Mouse (Mus musculus): ENCODE measurements around the gene Gm10778. TPM values are rescaled to one million over a fixed set of nuclear protein-coding genes. Genes with fewer than 3 reads are reported as not detected.
"Not testable (repeated sequence)": the region's sequence is repeated elsewhere in the genome, so short reads cannot be mapped to it uniquely, and the experiment has no call there.

Gm10778 gene
- total RNA-seq (2021) = 1 to 10 TPM; 1.7 to 2.5 TPM

DNA sequence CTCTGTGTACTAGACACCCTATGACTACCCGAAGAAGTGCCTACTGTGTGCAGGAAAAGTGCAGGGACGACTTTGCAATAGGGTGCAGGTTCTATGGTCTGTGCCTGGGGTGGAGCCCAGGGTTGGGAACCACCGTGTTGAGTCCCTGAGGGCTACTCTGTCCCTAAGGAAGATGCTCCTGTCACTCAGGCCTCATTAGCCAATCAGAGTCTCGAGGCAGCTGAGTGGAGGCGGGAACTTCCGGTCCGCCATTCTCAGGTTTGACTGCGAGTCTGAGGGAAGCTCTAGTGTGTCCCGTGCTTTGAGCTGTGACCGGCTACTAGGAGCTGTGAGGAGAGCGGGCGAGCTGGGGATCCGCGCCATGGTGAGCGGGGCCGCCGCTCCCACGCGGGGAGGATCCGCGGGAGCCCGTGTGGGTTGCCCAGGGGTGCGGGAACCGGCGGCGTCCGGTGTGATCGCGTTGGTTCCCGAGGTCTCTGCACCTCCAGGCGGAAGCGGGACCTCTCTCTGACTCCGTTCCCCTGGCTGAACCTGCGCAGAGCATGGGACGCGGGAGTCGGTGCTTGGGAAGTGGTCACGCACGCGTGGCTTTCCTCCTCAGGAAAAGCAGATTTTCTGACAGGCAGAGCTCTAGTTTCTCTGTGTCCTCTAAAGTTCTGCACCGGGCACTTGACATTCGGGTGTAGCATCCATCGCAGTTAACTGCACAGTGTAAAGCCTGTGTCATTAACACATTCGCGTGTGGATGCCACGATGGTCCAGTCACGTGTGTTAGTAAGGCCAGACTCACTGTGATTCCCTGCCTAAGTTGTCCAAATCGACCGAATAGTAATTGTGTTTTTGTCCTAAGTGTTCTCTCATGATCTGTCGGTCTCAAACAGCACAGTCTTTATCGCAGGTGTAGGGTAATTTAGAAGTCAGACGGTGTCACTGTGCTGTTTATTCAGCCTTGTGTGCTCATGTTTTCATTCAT, at the start of gene Gm10778:
Gene Gm10778, plus strand, starts transcription at position 257 of the 973 bp plus-strand sequence.
- peak; percentile 86 to 88 for DNase-seq
- intact Hi-C loops (cut with DNase I) = not testable (repeated sequence)

DNA sequence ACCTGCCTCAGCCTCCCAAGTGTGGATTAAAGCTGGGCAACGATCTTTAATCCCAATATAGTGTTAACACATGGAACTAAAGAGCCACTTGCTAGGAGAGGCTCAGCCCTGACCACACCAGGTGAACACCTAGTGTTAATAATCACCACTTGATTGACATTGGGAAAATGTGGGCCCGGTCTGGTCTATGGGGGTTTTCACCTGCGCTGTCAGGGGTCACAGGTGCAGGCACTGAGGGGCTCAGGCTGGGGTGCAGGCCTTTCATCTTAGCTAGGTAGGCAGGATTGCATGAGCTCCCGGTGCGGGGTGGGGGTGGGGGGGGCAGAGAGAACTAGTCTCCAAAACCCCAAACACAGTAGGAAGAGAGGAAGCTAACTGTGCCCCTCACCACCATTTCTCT, 49.2 kb upstream of the Gm10778 start:
- DNase-seq = no peak
- intact Hi-C loops (cut with DNase I) = loop anchor here (5.0 kb wide), 3 partner anchors 37 to 97 kb away; partner anchors contain the start of gene S1pr4

DNA sequence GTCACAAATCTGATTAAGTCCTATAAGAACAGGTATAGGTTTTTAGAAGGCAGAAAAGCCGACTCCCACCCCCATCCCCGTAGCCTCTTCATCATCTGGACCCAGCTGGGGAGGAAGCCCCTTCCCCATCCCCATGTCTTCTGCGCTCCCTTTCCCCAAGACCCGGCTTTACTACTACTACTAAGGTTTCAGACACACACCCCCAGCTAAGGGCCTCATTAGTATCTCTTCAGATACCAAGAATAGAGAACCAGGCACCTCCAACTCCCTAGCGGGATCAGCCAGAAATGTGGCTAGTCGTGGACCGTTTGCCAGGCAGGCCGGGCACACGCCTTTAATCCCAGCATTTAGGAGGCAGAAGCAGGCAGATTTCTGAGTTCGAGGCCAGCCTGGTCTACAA, 48.8 kb upstream of the Gm10778 start:
- intact Hi-C loops (cut with DNase I) = loop anchor here (5.0 kb wide), 3 partner anchors 38 to 98 kb away; partner anchors contain the start of gene S1pr4
- DNase-seq = no peak

DNA sequence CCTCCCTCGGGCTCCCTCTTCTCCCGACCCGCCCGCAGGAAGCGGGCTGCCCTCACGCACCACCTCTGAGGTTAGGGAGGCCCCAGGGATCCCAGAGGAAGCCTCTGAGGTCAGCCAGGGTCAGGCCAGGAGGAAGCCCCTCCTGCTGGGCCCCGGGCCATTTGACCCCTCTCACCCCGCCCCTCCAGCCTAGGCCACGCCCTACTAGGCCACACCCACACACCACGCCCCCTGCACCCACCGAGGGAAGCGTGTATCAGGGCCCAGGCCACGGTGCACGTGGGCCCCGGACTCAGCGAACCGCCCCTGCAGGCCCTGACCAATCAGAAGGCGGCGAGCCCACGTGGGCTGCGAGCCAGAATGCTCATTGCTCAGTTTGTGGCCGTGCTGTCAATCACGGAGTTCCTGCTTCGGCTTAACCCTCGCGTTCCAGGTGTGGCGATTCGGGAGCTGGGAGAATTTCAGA, 48.1 kb upstream of the Gm10778 start, which contains the start of gene Tle6:
Gene Tle6, minus strand, starts transcription at position 336 of the 466 bp plus-strand sequence.
- intact Hi-C loops (cut with DNase I) = loop anchor here (5.0 kb wide), 3 partner anchors 38 to 98 kb away; partner anchors contain the start of gene S1pr4

DNA sequence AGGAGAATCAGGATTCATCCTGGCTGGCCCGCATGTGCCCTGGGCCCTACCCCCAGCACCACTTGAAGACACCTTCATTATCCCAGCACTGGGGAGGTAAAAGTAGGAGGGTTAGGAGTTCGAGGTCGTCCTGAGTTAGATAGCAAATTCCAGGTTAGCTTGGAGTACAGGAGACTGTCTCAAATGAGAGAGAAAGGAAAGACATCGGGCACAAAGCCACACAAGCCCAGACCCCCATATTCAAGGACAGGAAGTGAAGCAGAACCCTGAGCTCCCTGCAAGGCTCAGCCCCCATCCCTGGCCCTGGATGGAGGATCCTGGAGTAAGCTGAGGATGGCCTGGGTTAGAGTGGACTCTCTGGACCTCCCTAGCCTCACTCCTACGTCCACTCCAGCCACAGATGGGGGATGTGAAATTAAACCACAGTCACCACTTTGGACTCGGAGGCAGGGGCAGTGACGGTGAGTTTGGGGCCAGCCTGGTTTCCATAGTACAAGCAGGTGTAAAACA, 47.4 kb upstream of the Gm10778 start:
- no peak for DNase-seq
- intact Hi-C loops (cut with DNase I) = loop anchor here (5.0 kb wide), 3 partner anchors 39 to 99 kb away; partner anchors contain the start of gene S1pr4

More for the DNA sequence above, 48.1 kb upstream of the Gm10778 start, which contains the start of gene Tle6:
- peak; percentile 91 to 92 for DNase-seq

DNA sequence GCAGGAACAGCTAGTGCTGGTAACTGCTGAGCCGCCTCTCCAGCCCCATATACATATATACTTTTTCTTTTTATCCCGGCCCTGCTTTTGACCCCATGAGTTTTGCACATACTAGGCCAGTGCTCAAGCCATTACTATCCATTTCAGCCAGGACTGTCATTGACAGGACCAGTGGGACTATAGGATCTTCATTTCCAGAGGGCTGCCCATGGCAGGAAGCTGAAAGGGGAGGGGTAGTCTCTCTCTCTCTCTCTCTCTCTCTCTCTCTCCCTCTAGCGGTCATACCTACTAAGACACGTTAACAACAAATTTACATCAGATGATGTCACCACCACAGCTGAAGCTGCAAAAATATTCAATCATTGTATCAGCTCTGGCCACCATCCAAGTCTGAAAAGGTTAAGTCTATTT, 46.1 kb upstream of the Gm10778 start:
- DNase-seq = peak in 1 of 2 experiments; percentile 28
- intact Hi-C loops (cut with DNase I) = loop anchor here (5.0 kb wide), 3 partner anchors 40 to 100 kb away; partner anchors contain the start of gene S1pr4

DNA sequence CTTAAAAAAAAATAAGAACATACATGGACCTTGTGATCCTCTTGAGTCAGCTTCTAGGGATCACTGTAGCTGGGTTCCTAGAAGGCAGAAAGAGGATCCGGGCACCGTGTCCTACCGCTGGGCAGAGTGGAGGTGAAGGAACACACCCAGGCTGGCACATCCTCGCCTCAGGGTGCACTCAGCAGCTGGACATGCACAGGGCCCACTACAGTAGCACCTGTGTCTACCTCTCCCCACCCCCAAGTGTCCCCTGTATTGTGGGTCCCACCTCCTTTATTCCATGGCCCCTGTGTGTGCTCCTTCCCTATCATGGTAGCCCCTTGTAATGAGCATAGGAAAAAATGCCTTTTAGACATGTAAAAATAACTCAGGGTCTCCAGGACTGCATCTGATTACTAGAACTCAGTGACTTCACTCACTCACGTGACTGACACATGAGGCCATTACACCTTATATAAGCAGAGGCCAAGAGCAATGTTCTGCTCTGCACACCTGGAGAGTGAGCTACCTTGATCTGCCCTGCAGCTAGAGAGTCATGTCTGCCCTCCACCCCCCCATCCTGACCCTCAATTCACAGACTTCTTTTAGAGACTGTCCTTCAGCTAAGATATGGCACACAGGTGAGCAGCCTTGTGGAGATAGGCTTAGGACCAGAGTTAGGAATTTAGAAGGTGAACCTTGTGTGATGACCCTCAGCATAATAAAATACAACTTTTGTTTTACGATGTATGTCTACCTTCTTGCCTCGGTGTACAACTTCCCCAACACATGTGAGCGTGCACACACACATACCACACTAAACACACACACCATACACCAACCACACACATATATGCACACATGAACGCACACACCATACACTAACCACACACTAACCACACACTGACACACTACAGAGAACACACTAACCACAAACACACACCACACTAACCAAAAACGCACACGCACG, 44.6 kb upstream of the Gm10778 start:
- intact Hi-C loops (cut with DNase I) = loop anchor here (2.0 to 5.0 kb wide), 4 partner anchors 33 to 102 kb away; partner anchors contain the start of gene S1pr4
- no peak for DNase-seq

DNA sequence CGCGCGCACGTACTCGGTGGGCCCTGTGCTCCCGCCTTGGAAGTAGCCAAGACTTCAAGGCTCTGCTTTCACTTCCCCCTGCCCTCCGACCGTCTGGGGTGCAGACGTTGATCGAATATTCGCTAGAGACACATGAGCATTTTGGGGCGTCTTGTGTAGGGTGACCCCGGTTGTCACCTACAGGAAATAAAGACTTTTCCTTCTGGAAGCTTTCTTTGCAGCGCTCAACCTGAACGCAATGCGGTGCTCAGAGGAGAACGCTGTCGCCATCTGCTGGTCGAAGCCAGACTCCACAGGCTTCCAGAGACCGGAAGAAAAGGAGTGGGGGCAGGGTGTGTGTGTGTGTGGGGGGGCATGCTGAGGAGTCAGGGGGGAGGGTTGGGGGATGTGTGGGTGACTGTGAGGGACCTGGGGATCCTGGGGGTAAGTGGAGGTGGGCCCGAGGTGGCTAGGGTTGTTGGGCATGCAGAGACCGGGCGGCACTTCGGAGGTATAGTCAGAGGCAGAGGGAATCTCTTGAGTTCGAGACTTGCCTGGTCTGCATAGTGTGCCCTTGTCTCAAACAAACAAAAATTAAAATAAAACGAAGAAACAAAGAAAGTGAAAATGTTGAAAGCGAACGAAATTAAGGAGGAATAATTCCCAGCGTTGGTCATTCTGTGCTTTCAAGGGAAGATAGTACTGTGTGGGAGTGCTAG, 43.7 kb upstream of the Gm10778 start:
- peak; percentile 89 to 91 for DNase-seq
- intact Hi-C loops (cut with DNase I) = loop anchor here (2.0 to 5.0 kb wide), 5 partner anchors 34 to 567 kb away; partner anchors contain the start of gene S1pr4

DNA sequence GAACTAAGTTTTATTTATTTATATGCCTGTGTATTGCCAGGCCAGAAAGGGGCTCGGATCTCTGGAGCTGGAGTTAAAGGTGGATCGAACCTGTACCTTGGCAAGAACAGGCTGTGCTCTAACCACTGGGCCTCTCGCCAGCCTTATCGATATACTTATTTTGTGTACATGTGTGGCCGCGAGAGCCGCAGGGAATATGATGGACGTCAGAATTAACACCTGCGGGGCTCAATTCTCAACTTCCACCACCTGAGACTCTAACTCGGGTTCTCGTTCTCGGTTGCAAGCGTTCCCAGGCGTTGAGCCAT, 43.2 kb upstream of the Gm10778 start:
- intact Hi-C loops (cut with DNase I) = loop anchor here (2.0 to 5.0 kb wide), 2 partner anchors 35 to 567 kb away; no protein-coding TSS in a partner anchor
- DNase-seq = no peak

DNA sequence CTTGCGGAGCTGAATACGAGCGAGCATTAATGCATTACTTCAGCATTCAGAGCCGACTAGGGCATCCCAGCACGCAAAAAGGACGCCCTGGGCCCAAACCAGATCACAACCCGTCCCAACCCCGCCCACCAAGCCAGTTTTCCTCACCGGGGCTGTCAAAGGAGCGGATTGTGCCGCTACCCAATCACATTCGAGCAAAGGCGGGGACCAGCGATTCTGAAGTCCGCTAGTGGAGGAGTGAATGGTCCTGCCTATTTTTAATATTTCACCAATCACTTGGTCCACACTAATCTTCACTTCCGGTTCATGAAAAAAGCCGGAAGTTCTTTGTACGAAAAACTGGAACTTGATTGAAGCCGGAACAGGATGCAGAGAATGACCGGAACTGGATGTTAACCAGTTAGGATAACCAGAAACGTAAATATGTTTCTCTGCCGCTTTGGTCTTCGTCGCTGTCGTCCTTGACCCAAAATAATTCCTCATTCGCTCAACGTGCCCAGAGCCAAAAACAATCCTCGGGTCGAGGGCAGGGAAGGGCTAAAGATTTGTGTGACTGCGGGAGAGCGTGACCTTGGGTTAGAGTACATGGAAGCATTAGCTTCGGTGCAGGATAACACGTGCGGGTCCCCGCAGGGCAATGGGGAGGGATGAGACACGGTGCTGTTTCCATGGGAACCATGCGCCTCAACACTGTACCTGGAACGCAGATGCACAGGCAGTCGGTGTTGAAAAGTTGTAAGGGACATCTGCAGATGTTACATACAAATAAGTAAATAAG, 42.7 kb upstream of the Gm10778 start, which contains the start of gene BC025920:
Gene BC025920, plus strand, starts transcription at position 297 of the 778 bp plus-strand sequence.
- DNase-seq = peak; percentile 89
- intact Hi-C loops (cut with DNase I) = loop anchor here (2.0 to 5.0 kb wide), 3 partner anchors 21 to 566 kb away; partner anchors contain the start of gene Sirt6

DNA sequence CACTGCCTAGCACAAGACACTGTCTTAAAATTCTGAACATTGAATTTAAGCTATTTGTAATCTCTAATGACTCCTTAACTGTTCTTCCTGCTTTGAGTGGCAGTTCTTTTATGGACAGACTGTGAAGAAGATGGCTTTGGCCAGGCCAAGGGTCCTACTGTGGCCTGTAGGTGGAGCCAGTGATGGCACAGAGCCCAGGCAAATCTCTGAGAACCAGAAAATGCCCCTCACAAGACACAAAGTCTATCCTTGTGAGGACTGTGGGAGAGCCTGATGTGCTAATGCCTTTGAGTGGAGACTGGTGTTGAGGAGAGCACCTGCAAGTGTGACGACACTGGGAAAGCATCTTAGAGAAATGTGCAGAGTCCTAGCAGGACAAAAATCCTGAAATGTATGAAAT, 40.6 kb upstream of the Gm10778 start:
- no peak for DNase-seq
- intact Hi-C loops (cut with DNase I) = loop anchor here (5.0 kb wide), 1 partner anchor 564 kb away; no protein-coding TSS in a partner anchor

DNA sequence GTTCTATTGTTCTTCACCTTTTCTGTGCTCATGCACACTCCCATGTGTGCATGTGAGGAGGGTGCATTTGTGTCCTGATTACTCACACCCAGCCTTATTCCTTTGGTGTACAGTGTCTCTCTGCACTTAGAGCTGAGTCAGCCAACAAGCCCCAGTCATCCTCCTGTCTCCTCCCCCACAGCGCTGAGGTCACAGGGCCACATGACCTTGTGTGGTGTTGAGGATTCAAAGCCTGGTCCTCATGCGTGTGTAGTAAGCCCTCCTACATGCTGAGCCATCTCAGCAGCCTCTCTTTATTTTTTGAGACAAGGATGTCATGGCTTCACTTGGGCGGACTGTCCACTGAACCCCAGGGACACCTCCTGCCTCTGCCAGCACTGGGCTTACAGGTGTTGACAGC, 36.1 kb upstream of the Gm10778 start:
- DNase-seq = no peak
- intact Hi-C loops (cut with DNase I) = no loop called here

DNA sequence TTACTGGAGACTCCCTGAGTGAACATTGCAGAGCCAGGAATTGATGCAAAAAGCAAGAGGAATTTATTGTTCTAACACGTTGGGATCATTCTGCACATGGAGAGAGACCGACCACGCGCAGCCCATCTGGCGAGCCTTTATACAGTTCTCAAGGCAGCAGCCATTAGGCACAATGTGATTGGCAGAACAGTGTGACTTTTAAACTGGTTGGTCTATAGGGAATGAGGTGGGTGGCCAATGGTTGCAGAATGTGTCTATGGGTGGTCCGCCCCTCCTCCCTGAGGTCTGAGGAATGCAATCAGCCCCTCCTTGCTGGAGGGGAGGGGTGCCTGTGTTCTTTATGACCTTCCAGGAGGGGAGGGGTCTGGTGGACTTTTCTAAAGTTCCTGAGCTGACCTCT, 33.4 kb upstream of the Gm10778 start:
- no peak for DNase-seq
- intact Hi-C loops (cut with DNase I) = no loop called here

DNA sequence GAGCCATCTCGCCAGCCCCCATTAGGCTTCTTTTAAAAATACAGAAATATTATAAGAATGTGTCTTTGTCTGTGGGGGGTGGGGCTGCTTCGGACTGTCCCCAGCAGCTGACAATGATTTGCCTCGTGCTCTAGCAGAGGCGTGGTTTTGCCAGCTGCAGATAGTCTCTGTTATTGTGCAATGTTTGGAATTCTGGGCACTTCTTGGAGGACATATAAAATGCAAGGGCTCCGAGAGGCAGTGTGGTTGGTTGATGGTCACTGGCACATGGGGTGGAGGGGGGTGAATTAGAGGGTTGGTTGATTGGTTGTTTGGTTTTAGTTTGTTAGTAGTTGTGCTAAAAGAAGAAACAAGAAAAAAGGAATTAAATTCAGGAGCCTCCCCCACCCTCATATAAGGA, 28.9 kb upstream of the Gm10778 start:
- intact Hi-C loops (cut with DNase I) = no loop called here
- DNase-seq = no peak

DNA sequence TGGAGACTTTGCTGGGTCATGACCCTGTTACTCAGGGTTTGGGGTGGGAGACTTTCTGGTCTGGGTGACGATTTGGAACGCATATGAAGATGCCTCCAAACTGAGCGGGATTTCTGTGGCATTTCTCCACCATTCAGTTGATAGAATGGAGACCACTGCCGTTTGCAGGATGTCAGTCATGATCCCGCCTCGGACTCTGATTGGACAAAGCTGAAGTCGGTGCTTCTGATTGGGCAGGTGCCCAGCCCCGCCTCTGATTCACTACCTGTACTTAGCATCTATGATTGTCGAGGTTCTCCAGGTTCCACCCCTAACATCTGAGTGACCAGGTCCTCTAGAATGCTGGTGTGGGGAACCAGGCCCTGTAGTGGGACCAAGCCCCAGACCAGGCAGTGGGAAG, 28.1 kb upstream of the Gm10778 start:
- intact Hi-C loops (cut with DNase I) = no loop called here
- DNase-seq = no peak

DNA sequence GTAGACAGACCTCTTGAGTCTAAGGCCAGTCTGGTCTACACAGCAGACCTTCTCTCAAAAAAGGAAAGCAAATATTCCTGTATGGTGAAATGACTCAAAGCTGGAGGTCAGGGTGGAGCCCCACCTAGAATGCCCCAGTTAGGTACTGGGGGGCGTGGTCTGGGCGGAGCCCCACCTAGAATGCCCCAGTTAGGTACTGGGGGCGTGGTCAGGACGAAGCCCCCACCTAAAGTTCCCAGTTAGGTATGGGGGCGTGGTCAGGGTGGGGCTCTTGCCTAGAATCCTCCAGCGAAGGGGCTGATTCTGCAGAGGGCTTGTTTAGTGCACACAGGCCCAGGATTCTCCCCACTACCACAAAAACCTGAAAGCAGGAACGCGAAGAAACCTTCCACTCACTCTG, 25.4 kb upstream of the Gm10778 start:
- intact Hi-C loops (cut with DNase I) = no loop called here

DNA sequence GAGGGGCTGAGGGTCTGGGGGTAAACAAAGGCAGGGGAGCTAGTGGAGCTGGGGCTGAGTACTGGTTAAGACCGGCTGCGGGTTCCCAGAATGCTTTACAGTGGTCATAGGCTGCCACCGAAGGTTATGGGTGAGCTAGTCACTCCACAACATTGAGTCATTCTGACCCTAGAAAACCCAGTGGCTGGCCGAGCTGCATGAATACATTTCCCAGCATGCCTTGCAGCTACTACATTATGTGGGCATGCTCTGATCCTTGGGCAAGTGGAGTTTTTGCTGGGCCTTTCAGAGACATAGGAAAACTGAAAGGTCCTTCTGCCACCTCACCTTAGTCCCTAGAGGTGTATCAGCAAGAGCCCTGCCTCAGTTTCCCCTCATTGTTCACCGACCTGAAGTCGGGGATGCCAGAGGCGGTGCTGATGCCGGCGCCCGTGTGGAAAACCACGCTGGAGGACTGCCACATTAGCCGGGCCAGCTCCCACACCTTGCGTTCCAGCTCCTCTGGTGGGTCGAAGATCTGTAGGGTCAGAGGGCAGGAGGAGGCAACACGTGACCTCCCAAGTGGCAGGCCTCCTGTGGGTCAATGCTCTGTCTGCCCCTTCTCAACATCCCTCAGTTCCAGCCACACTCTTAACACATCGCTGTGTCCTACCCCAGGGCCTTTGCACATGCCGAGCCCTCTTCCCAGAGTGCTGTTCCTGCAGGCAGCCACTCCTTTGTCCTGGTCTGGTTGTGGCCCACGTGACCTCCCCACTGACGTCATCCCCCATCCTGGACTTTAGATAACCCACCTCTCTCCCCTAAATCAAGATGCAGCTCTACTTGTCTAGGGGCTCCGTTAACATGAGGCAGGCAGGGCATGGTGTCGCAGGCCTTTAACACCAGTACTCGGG, 22.5 kb upstream of the Gm10778 start:
- no peak for DNase-seq
- intact Hi-C loops (cut with DNase I) = loop anchor here (2.0 kb wide), 1 partner anchor 20 kb away; the partner anchor contains the start of gene BC025920

More for the DNA sequence above, 25.4 kb upstream of the Gm10778 start:
- DNase-seq = no peak

Data from heart, postnatal 36 days (tissue).